Mouse (Mus musculus): Measurements from ENCODE around the gene Vwa2. TPM values are rescaled to one million over a fixed set of nuclear protein-coding genes. Genes with fewer than 3 reads are reported as not detected.

The Vwa2 gene
- polyA plus RNA-seq, 1 experiment from 2014 or later = 4.8 TPM

GRCm38 (mm10) chr19:56874601-56875315 is 709 bp downstream of the Vwa2 start:
- Histone ChIP-seq H3K4me2 (peak overlapping the region; percentile 98), H3K36me3 (no peaks in the 10 kb centered on the region), H3K27me3 (peaks cover 59% of the 10 kb centered on the region), H3K4me1 (peaks cover 31% of the 10 kb centered on the region), H3K4me3 (peak overlapping the region; percentile 48), H3K27ac (no peak overlapping the region), H3K9ac (no peak overlapping the region; the same call in 1 of the 2 replicates), H3K9me3 (no peaks in the 10 kb centered on the region)
- ATAC-seq (ENCODE audit: insufficient number of reproducible peaks, low FRiP score, low TSS enrichment, low read depth) = no peak
- WGBS = 7% methylated on average over 30 of the region's 30 CpGs

GRCm38 (mm10) chr19:56877364-56877763 is 3.3 kb downstream of the Vwa2 start:
- Histone ChIP-seq H3K4me1 (peaks cover 42% of the 10 kb centered on the region), H3K27me3 (peaks cover 51% of the 10 kb centered on the region), H3K4me3 (no peak overlapping the region), H3K4me2 (no peak overlapping the region), H3K9me3 (no peaks in the 10 kb centered on the region), H3K27ac (no peak overlapping the region), H3K36me3 (no peaks in the 10 kb centered on the region), H3K9ac (no peak overlapping the region)
- ATAC-seq (ENCODE audit: insufficient number of reproducible peaks, low FRiP score, low TSS enrichment, low read depth) = 0 out of 2 replicates have a peak, but pooled peaks have one; percentile 27
- WGBS = 35% methylated on average over 6 of the region's 6 CpGs

GRCm38 (mm10) chr19:56887879-56888278 is 13.8 kb downstream of the Vwa2 start:
- H3K9ac ChIP-seq = no peak overlapping the region
- 60% methylated on average over 10 of the region's 10 CpGs for WGBS
- H3K4me2 ChIP-seq = no peak overlapping the region
- H3K27ac ChIP-seq = no peak overlapping the region
- H3K36me3 ChIP-seq = no peaks in the 10 kb centered on the region
- no peak overlapping the region for H3K4me3 ChIP-seq
- H3K4me1 ChIP-seq = peaks cover 20% of the 10 kb centered on the region
- ATAC-seq (ENCODE audit: insufficient number of reproducible peaks, low FRiP score, low TSS enrichment, low read depth) = no peak
- no peaks in the 10 kb centered on the region for H3K27me3 ChIP-seq
- H3K9me3 ChIP-seq = no peaks in the 10 kb centered on the region

GRCm38 (mm10) chr19:56888654-56889053 is 14.6 kb downstream of the Vwa2 start:
- Histone ChIP-seq H3K4me1 (peaks cover 15% of the 10 kb centered on the region), H3K9me3 (no peaks in the 10 kb centered on the region), H3K4me3 (no peak overlapping the region), H3K27ac (no peak overlapping the region), H3K27me3 (no peaks in the 10 kb centered on the region), H3K9ac (no peak overlapping the region), H3K4me2 (no peak overlapping the region), H3K36me3 (no peaks in the 10 kb centered on the region)
- 32% methylated on average over 5 of the region's 5 CpGs for WGBS
- ATAC-seq (ENCODE audit: insufficient number of reproducible peaks, low FRiP score, low TSS enrichment, low read depth) = no peak

- Histone ChIP-seq H3K9ac (no peak overlapping the region), H3K27me3 (no peaks in the 10 kb centered on the region), H3K36me3 (no peaks in the 10 kb centered on the region), H3K9me3 (no peaks in the 10 kb centered on the region), H3K27ac (no peak overlapping the region), H3K4me3 (no peak overlapping the region), H3K4me1 (peaks cover 15% of the 10 kb centered on the region), H3K4me2 (no peak overlapping the region)
- ATAC-seq (ENCODE audit: insufficient number of reproducible peaks, low FRiP score, low TSS enrichment, low read depth) = 0 out of 2 replicates have a peak, but pooled peaks have one; percentile 54
- 46% methylated on average over 2 of the region's 2 CpGs for WGBS
Observed at GRCm38 (mm10) chr19:56891438-56891837, 17.4 kb downstream of the Vwa2 start.

GRCm38 (mm10) chr19:56892586-56892985 is 18.5 kb downstream of the Vwa2 start:
- Histone ChIP-seq H3K4me1 (peaks cover 15% of the 10 kb centered on the region), H3K9me3 (no peaks in the 10 kb centered on the region), H3K4me2 (no peak overlapping the region), H3K4me3 (no peak overlapping the region), H3K27ac (no peak overlapping the region), H3K27me3 (no peaks in the 10 kb centered on the region), H3K36me3 (no peaks in the 10 kb centered on the region), H3K9ac (no peak overlapping the region)
- ATAC-seq (ENCODE audit: insufficient number of reproducible peaks, low FRiP score, low TSS enrichment, low read depth) = no peak
- 79% methylated on average over 5 of the region's 5 CpGs for WGBS

- ATAC-seq (ENCODE audit: insufficient number of reproducible peaks, low FRiP score, low TSS enrichment, low read depth) = no peak
- H3K36me3 ChIP-seq = no peaks in the 10 kb centered on the region
- WGBS = 70% methylated on average over 5 of the region's 5 CpGs
- no peaks in the 10 kb centered on the region for H3K27me3 ChIP-seq
- H3K4me2 ChIP-seq = no peak overlapping the region
- H3K9me3 ChIP-seq = no peaks in the 10 kb centered on the region
- H3K4me1 ChIP-seq = peaks cover 14% of the 10 kb centered on the region
- H3K9ac ChIP-seq = no peak overlapping the region
- H3K4me3 ChIP-seq = no peak overlapping the region
- no peak overlapping the region for H3K27ac ChIP-seq
Observed at GRCm38 (mm10) chr19:56893326-56893725, 19.3 kb downstream of the Vwa2 start.

- no peak overlapping the region for H3K4me2 ChIP-seq
- no peak overlapping the region for H3K4me3 ChIP-seq
- 0 out of 2 replicates have a peak, but pooled peaks cover 3% of the 10 kb centered on the region for H3K27me3 ChIP-seq
- 75% methylated on average over 16 of the region's 16 CpGs for WGBS
- no peak for ATAC-seq (ENCODE audit: insufficient number of reproducible peaks, low FRiP score, low TSS enrichment, low read depth)
- H3K9ac ChIP-seq = no peak overlapping the region
- no peaks in the 10 kb centered on the region for H3K36me3 ChIP-seq
- H3K4me1 ChIP-seq = no peaks in the 10 kb centered on the region
- H3K27ac ChIP-seq = no peak overlapping the region
- H3K9me3 ChIP-seq = no peaks in the 10 kb centered on the region
Observed at GRCm38 (mm10) chr19:56897654-56898053, 23.6 kb downstream of the Vwa2 start.

GRCm38 (mm10) chr19:56904095-56904494 is 30.0 kb downstream of the Vwa2 start:
- Histone ChIP-seq H3K27ac (no peak overlapping the region), H3K9ac (no peak overlapping the region)

GRCm38 (mm10) chr19:56905395-56905794 is 31.3 kb downstream of the Vwa2 start:
- H3K4me2 ChIP-seq = no peak overlapping the region
- ATAC-seq (ENCODE audit: insufficient number of reproducible peaks, low FRiP score, low TSS enrichment, low read depth) = no peak
- H3K27ac ChIP-seq = no peak overlapping the region
- no peaks in the 10 kb centered on the region for H3K9me3 ChIP-seq
- H3K36me3 ChIP-seq = no peaks in the 10 kb centered on the region
- H3K4me3 ChIP-seq = no peak overlapping the region
- H3K4me1 ChIP-seq = peaks cover 13% of the 10 kb centered on the region; the same call in 1 of the 2 replicates
- 0 out of 2 replicates have a peak, but pooled peaks cover 3% of the 10 kb centered on the region for H3K27me3 ChIP-seq
- no peak overlapping the region for H3K9ac ChIP-seq
- WGBS = 81% methylated on average over 7 of the region's 7 CpGs

More at GRCm38 (mm10) chr19:56904095-56904494, 30.0 kb downstream of the Vwa2 start:
- 74% methylated on average over 3 of the region's 3 CpGs for WGBS
- peaks cover 13% of the 10 kb centered on the region; the same call in 1 of the 2 replicates for H3K4me1 ChIP-seq
- H3K36me3 ChIP-seq = no peaks in the 10 kb centered on the region
- H3K4me2 ChIP-seq = no peak overlapping the region
- 0 out of 2 replicates have a peak, but pooled peaks cover 3% of the 10 kb centered on the region for H3K27me3 ChIP-seq
- no peak for ATAC-seq (ENCODE audit: insufficient number of reproducible peaks, low FRiP score, low TSS enrichment, low read depth)
- no peaks in the 10 kb centered on the region for H3K9me3 ChIP-seq
- H3K4me3 ChIP-seq = no peak overlapping the region

- H3K36me3 ChIP-seq = no peaks in the 10 kb centered on the region
- 42% methylated on average over 3 of the region's 3 CpGs for WGBS
- H3K27ac ChIP-seq = no peak overlapping the region
- no peaks in the 10 kb centered on the region for H3K27me3 ChIP-seq
- ATAC-seq (ENCODE audit: insufficient number of reproducible peaks, low FRiP score, low TSS enrichment, low read depth) = no peak
- no peak overlapping the region for H3K4me3 ChIP-seq
- H3K9me3 ChIP-seq = no peaks in the 10 kb centered on the region
- H3K4me2 ChIP-seq = no peak overlapping the region
- H3K9ac ChIP-seq = no peak overlapping the region
- peaks cover 13% of the 10 kb centered on the region; the same call in 1 of the 2 replicates for H3K4me1 ChIP-seq
Observed at GRCm38 (mm10) chr19:56907850-56908249, 33.8 kb downstream of the Vwa2 start.

GRCm38 (mm10) chr19:56908472-56909270 is 34.6 kb downstream of the Vwa2 start:
- Histone ChIP-seq H3K4me3 (no peak overlapping the region), H3K4me2 (no peak overlapping the region), H3K27me3 (no peaks in the 10 kb centered on the region), H3K27ac (no peak overlapping the region), H3K9me3 (no peaks in the 10 kb centered on the region), H3K9ac (no peak overlapping the region), H3K4me1 (peaks cover 13% of the 10 kb centered on the region; the same call in 1 of the 2 replicates), H3K36me3 (no peaks in the 10 kb centered on the region)
- ATAC-seq (ENCODE audit: insufficient number of reproducible peaks, low FRiP score, low TSS enrichment, low read depth) = no peak
- WGBS = 70% methylated on average over 17 of the region's 17 CpGs

Measured in limb, embryonic 15.5 days (tissue).